Mouse (Mus musculus) ovary, adult 18-20 months (tissue): ENCODE results near the gene Cdkal1.

Experiments
- DNase-seq: peaks from one replicate; pipeline ENCODE4 v3.0.0; 2022; ENCODE audit warnings: low spot score, mixed read lengths

The Cdkal1 gene

GRCm38 (mm10) chr13:29855281-29856031 is at the start of gene Cdkal1:
Gene Cdkal1, minus strand, starts transcription at chr13:29855674.
- peak; percentile 57 for DNase-seq

- DNase-seq, result no peak
Measured at GRCm38 (mm10) chr13:29903341-29903740, 47.9 kb upstream of the Cdkal1 start.

GRCm38 (mm10) chr13:29902676-29903075 is 47.2 kb upstream of the Cdkal1 start:
- no peak for DNase-seq

- DNase-seq, result no peak
Measured at GRCm38 (mm10) chr13:29901641-29902040, 46.2 kb upstream of the Cdkal1 start.

- no peak for DNase-seq
Measured at GRCm38 (mm10) chr13:29866780-29867179, 11.3 kb upstream of the Cdkal1 start.

- no peak for DNase-seq
Measured at GRCm38 (mm10) chr13:29864331-29864730, 8.9 kb upstream of the Cdkal1 start.

- no peak for DNase-seq
Measured at GRCm38 (mm10) chr13:29860087-29860486, 4.6 kb upstream of the Cdkal1 start.

- DNase-seq, result peak; percentile 7
Measured at GRCm38 (mm10) chr13:29857436-29857835, 2.0 kb upstream of the Cdkal1 start.

- no peak for DNase-seq
Measured at GRCm38 (mm10) chr13:29854876-29855275, 598 bp downstream of the Cdkal1 start.

- DNase-seq, result no peak
Measured at GRCm38 (mm10) chr13:29838409-29839047, 16.9 kb downstream of the Cdkal1 start.

- no peak for DNase-seq
Measured at GRCm38 (mm10) chr13:29835170-29835569, 20.3 kb downstream of the Cdkal1 start.

GRCm38 (mm10) chr13:29833751-29834150 is 21.7 kb downstream of the Cdkal1 start:
- DNase-seq, result no peak

- no peak for DNase-seq
Measured at GRCm38 (mm10) chr13:29831126-29831525, 24.3 kb downstream of the Cdkal1 start.

- DNase-seq, result no peak
Measured at GRCm38 (mm10) chr13:29828032-29828431, 27.4 kb downstream of the Cdkal1 start.

GRCm38 (mm10) chr13:29826469-29826868 is 29.0 kb downstream of the Cdkal1 start:
- DNase-seq, result peak; percentile 9

- DNase-seq, result no peak
Measured at GRCm38 (mm10) chr13:29826041-29826440, 29.4 kb downstream of the Cdkal1 start.

- no peak for DNase-seq
Measured at GRCm38 (mm10) chr13:29824797-29825196, 30.7 kb downstream of the Cdkal1 start.

- DNase-seq, result no peak
Measured at GRCm38 (mm10) chr13:29824326-29824725, 31.1 kb downstream of the Cdkal1 start.

GRCm38 (mm10) chr13:29823906-29824305 is 31.6 kb downstream of the Cdkal1 start:
- DNase-seq, result no peak

- DNase-seq, result no peak
Measured at GRCm38 (mm10) chr13:29823487-29823886, 32.0 kb downstream of the Cdkal1 start.

- DNase-seq, result no peak
Measured at GRCm38 (mm10) chr13:29819910-29820583, 35.4 kb downstream of the Cdkal1 start.

GRCm38 (mm10) chr13:29819147-29819546 is 36.3 kb downstream of the Cdkal1 start:
- no peak for DNase-seq

GRCm38 (mm10) chr13:29818314-29818713 is 37.2 kb downstream of the Cdkal1 start:
- no peak for DNase-seq
